Mouse (Mus musculus): Measurements from ENCODE around the gene Olfr988.
"Not testable (repeated sequence)": the region's sequence is repeated elsewhere in the genome, so short reads cannot be mapped to it uniquely, and the experiment has no call there.

Olfr988 gene

DNA sequence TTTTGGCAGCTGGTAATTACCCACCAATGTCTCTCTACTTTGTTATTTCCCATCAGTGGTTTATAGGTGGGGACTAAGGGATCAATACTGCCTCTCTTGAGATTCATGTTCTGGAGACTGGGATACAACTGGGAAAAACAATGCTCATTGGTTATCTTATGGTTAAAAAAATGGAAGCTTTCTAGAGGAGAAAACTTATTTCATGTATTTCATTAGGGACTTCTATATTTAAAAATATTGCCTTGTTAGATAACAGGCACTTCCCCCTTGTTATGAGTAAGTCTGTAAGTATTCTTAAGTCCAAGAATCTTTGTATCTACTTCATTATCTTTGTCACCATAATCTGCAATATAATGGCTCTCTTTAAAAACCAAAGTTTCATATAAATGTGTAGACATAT, at the start of gene Olfr988:
Gene Olfr988 (minus strand): TSS at position 101 of the 400 bp plus-strand sequence.
- DNase-seq (ENCODE audit: low read depth, low spot score) = not testable (repeated sequence)

DNA sequence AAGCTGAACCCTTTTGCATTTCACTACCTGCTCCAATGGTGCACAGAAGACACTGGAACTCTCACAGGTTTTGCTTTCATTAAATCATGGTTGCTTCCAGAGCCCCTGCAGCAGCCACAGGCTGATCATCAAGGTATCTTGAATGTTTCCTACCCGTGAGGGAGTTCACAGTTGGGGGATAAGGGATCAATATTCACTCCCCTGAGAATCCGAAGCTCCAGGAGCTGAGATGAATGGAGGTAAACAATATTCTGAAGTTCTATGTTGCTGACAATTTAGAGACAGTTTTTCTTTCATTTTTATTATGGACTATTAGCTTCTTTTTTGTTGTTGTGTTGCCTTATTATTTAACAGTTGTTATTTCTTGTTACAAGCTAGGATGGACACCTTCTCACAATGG, 46.3 kb upstream of the Olfr988 start, which contains the start of gene Olfr992:
Gene Olfr992 (minus strand): TSS at position 101 of the 400 bp plus-strand sequence.
- no peak for DNase-seq (ENCODE audit: low read depth, low spot score)

DNA sequence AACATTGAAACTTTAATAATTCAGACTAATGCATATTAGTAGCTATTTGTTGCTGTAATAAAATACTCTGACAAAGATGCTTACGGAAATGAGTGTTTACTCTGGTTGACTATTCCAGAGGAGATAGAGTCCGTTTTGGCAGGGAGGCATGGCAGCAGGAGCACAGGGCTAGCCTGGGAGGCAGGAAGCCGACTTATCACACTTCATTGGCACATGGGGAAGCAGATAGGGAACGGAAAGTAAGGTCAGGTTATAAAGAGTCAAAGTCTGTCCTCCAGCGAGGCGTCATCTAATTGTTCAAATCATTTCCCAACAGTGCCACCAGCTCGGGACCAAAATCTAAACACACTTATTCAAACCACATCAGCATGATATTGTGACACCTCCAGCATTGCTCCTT, 23.1 kb downstream of the Olfr988 start:
- no peak for DNase-seq (ENCODE audit: low read depth, low spot score)

DNA sequence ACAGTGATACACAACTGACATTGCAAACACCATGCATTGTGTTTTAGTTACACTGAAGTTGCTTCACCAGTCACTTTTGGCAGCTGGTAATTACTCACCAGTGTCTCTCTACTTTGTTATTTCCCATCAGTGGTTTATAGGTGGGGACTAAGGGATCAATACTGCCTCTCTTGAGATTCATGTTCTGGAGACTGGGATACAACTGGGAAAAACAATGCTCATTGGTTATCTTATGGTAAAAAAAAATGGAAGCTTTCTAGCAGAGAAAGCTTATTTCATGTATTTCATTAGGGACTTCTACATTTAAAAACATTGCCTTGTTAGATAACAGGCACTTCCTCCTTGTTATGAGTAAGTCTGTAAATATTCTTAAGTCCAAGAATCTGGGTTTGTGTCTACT, 23.8 kb downstream of the Olfr988 start, which contains the start of gene Olfr987:
Gene Olfr987 (minus strand): TSS at position 101 of the 400 bp plus-strand sequence.
- not testable (repeated sequence) for DNase-seq (ENCODE audit: low read depth, low spot score)

- DNase-seq (ENCODE audit: low read depth, low spot score) = no peak
Observed at GRCm38 (mm10) chr2:85319106-85319505, 43.9 kb downstream of the Olfr988 start.
